Mouse (Mus musculus) spleen, adult 2 months (tissue): Measurements from ENCODE around the gene Inpp4b.

Source experiments
- CTCF ChIP-seq: fragments of 200-500 bp; IDR thresholded peaks from 2 replicates; pipeline ENCODE4 v1.5.1; 2011; ENCODE audit warnings: mild to moderate bottlenecking, inconsistent platforms; ENCODE audit not compliant: insufficient read depth, insufficient read length, insufficient replicate concordance; ENCODE audit errors: extremely low read depth
- POLR2A ChIP-seq: fragments of 200-500 bp; IDR thresholded peaks from 2 replicates; pipeline ENCODE4 v1.6.1; 2011; ENCODE audit warnings: low read depth, low read length, inconsistent platforms

- no peak for TF ChIP-seq POLR2A
- TF ChIP-seq CTCF = no peak
Observed at GRCm38 (mm10) chr8:82157928-82158327, 815.6 kb downstream of the Inpp4b start.
